Mouse (Mus musculus): Measurements from ENCODE around the gene Atad3a. TPM values are rescaled to one million over a fixed set of nuclear protein-coding genes. Genes with fewer than 3 reads are reported as not detected.
"Not testable (repeated sequence)": the region's sequence is repeated elsewhere in the genome, so short reads cannot be mapped to it uniquely, and the experiment has no call there.

The Atad3a gene
- 110 and 114 TPM in 2 replicates for polyA plus RNA-seq (2015; fragmentation: Nextera tagmentation; extraction: Ambion mirVana)

DNA sequence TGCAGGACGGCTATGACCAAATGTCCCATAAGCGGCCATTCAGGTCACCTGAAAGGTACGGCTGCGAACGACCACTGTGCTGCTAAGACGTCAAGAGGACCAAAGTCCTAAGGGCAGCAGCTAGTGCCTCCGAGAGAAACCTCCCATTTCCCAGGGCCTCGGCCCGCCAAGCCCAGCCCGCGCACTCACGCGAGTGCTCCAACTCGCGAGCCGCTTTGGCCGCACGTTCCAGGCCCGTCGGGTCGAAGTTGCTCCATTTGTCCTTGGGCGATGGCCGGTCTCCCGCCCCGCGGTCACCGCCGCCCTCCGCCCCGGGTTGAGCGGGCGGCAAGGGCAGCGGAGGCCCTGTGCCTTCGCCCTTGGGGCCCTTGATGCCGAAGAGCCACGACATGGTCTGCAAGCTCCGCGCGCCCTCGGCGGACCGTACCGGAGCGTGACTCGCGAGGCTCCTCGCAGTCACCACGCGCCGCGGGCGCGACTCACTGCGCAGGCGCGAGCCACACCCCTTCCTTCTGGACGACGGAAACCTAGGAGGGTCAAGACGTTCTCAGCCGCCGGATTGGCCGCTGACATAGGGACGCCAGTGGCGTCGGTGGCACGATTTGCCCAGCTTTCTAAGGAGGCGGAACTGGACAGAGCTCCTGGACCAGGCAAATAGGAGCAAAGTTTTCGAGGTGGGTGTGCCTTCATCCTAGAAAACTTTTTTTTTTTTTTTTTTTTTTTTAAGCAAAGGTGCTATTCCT, at the start of gene Atad3a:
Atad3a (minus strand) TSS at position 481 of the 743 bp plus-strand sequence.
- Histone ChIP-seq H3K4me2 (peak within 1 kb of the TSS; percentile 98), H3K9ac (peak within 1 kb of the TSS; percentile 73), H3K9me3 (no peaks in the 10 kb centered on the region), H3K27me3 (replicated peaks) (no peaks in the 10 kb centered on the region), H3K4me3 (replicated peaks) (peak within 1 kb of the TSS; percentile 78), H3K4me1 (peaks cover 13% of the 10 kb centered on the region), H3K27ac (peak within 1 kb of the TSS; percentile 63), H3K36me3 (0 out of 2 replicates have a peak, but pooled peaks cover 6% of the 10 kb centered on the region)
- WGBS = under 1% methylated on average over 68 of the region's 68 CpGs
- peak; percentile 99 for ATAC-seq (ENCODE audit: insufficient read depth, low FRiP score, low read depth)

DNA sequence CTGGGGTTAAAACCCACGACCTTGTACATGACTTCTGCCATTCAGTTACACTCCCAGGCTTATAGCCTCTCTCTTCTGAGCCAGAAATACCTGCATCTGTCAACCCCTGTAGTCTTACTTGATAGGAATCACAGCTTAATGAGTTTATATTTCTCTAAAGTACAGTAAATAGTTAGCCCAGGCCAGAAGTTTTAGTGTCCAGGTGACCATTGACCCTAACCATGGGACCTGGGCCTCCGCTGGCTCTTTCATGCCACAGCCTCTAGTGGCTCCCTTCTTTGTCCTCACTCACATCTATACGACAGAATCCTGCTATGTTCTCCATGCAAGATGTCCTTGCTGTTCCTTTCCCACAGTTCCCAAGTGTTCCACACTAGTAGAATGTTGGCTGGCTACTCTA, 46.9 kb upstream of the Atad3a start:
- Histone ChIP-seq H3K36me3 (peaks cover 34% of the 10 kb centered on the region), H3K4me1 (peaks cover 17% of the 10 kb centered on the region), H3K4me3 (replicated peaks) (no peak overlapping the region), H3K4me2 (no peak overlapping the region), H3K27ac (peak overlapping the region; percentile 24; the same call in 1 of the 2 replicates), H3K9ac (no peak overlapping the region), H3K27me3 (replicated peaks) (no peaks in the 10 kb centered on the region), H3K9me3 (no peaks in the 10 kb centered on the region)
- no peak for ATAC-seq (ENCODE audit: insufficient read depth, low FRiP score, low read depth)
- WGBS = 85% methylated on average over 3 of the region's 3 CpGs

- H3K9ac ChIP-seq = peak overlapping the region; percentile 61
- peaks cover 14% of the 10 kb centered on the region for H3K4me1 ChIP-seq
- H3K4me2 ChIP-seq = peak overlapping the region; percentile 59
- peaks cover 14% of the 10 kb centered on the region for H3K36me3 ChIP-seq
- peak; percentile 99 for ATAC-seq (ENCODE audit: insufficient read depth, low FRiP score, low read depth)
- H3K4me3 ChIP-seq (replicated peaks) = peak overlapping the region; percentile 81
- no peaks in the 10 kb centered on the region for H3K9me3 ChIP-seq
- peak overlapping the region; percentile 58 for H3K27ac ChIP-seq
- no peaks in the 10 kb centered on the region for H3K27me3 ChIP-seq (replicated peaks)
- 0% methylated on average over 58 of the region's 58 CpGs for WGBS
These were observed 42.6 kb upstream of the Atad3a start for GRCm38 (mm10) chr4:155803340-155804041.

DNA sequence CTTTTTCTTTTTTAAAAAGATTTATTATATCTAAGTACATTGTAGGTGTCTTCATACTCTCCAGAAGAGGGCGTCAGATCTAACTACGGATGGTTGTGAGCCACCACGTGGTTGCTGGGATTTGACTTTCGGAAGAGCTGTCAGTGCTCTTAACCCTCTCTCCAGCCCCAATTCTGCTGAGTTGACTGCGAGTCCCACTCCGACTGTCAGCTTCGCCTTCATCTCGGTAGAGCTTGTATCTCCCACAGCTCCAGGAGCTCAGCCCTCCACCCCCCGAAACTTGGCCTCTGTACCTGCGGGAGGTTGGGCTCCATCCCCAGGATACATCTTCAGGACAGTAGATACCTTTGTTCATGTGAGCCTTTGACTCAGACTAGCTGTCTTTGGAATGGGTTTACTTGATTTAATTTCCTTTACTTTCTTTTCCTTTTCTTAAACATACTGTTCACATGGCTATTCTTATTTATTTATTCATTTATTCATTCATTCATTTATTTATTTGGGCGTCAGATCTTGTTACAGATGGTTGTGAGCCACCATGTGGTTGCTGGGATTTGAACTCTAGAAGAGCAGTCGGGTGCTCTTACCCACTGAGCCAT, 41.9 kb upstream of the Atad3a start, which contains the start of gene Mrpl20:
Mrpl20 (plus strand) TSS at position 138 of the 599 bp plus-strand sequence.
- peak; percentile 51; the same call in 1 of the 2 replicates for ATAC-seq (ENCODE audit: insufficient read depth, low FRiP score, low read depth)
- peak within 1 kb of the TSS; percentile 81 for H3K4me3 ChIP-seq (replicated peaks)

DNA sequence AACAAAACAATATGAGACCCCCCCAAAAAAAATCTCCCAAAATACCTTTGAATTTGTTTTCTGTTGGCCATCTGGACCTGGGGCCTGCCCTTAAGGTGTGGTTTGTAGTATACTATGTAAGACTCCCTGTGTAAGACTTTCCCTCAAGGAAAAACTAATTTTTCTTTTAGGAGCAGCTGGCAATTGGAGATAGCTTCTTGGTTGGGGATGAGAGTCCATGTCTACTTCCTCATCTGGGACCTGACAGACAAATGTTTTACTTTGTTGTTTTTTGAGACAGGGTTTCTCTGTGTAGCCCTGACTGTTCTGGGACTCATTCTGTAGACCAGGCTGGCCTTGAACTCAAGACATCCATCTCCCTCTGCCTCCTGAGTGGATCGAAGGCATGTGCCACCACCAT, 41.2 kb upstream of the Atad3a start:
- Histone ChIP-seq H3K4me1 (peaks cover 14% of the 10 kb centered on the region), H3K27me3 (replicated peaks) (no peaks in the 10 kb centered on the region), H3K36me3 (peaks cover 2% of the 10 kb centered on the region; the same call in 1 of the 2 replicates), H3K4me2 (no peak overlapping the region), H3K4me3 (replicated peaks) (no peak overlapping the region), H3K9me3 (no peaks in the 10 kb centered on the region), H3K9ac (no peak overlapping the region), H3K27ac (no peak overlapping the region)
- ATAC-seq (ENCODE audit: insufficient read depth, low FRiP score, low read depth) = no peak
- 100% methylated on average over 1 of the region's 1 CpGs for WGBS

More for the DNA sequence above, 41.9 kb upstream of the Atad3a start, which contains the start of gene Mrpl20:
- Histone ChIP-seq H3K9me3 (no peaks in the 10 kb centered on the region), H3K4me1 (peaks cover 14% of the 10 kb centered on the region), H3K27ac (peak within 1 kb of the TSS; percentile 58), H3K36me3 (peaks cover 8% of the 10 kb centered on the region), H3K4me2 (peak within 1 kb of the TSS; percentile 59), H3K9ac (peak within 1 kb of the TSS; percentile 61), H3K27me3 (replicated peaks) (no peaks in the 10 kb centered on the region)
- 11% methylated on average over 12 of the region's 12 CpGs for WGBS

GRCm38 (mm10) chr4:155793730-155794129, 32.8 kb upstream of the Atad3a start:
- H3K4me1 ChIP-seq = no peaks in the 10 kb centered on the region
- no peaks in the 10 kb centered on the region for H3K27me3 ChIP-seq (replicated peaks)
- H3K4me2 ChIP-seq = no peak overlapping the region
- H3K9ac ChIP-seq = no peak overlapping the region
- no peak for ATAC-seq (ENCODE audit: insufficient read depth, low FRiP score, low read depth)
- 42% methylated on average over 2 of the region's 2 CpGs for WGBS
- no peaks in the 10 kb centered on the region for H3K36me3 ChIP-seq
- H3K9me3 ChIP-seq = no peaks in the 10 kb centered on the region
- H3K4me3 ChIP-seq (replicated peaks) = no peak overlapping the region
- H3K27ac ChIP-seq = no peak overlapping the region

GRCm38 (mm10) chr4:155791240-155791933, 30.5 kb upstream of the Atad3a start:
- Histone ChIP-seq H3K4me3 (replicated peaks) (no peak overlapping the region), H3K4me2 (no peak overlapping the region), H3K27me3 (replicated peaks) (no peaks in the 10 kb centered on the region), H3K9me3 (no peaks in the 10 kb centered on the region), H3K9ac (no peak overlapping the region), H3K36me3 (no peaks in the 10 kb centered on the region), H3K27ac (peak overlapping the region; percentile 48; the same call in 1 of the 2 replicates), H3K4me1 (no peaks in the 10 kb centered on the region)
- WGBS = 72% methylated on average over 24 of the region's 24 CpGs
- ATAC-seq (ENCODE audit: insufficient read depth, low FRiP score, low read depth) = no peak

DNA sequence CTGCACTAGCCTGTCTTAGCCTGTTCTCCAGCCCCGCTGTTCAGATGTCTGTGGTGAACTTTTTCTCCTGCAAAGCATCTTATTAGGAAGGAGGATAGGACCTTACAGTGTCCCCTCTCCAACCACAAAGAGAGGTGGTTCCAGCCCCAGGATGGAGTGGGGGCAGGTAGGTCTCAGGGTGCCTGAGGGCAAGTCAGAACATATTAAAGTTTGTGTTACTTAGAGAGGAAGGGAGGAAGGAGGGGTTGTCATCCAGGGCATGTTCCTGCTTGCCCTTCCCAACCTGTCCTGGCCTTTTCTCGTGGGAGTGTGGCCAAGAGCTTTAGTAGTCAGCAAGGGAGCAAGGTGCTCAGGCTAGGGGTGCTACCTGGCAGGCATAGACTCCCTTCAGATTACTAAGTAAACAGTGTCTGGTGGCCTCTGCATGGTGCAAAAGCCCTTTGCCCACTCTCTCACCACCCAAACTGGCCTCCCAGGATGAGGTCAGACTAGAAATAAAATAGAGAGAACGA, 29.8 kb upstream of the Atad3a start:
- Histone ChIP-seq H3K27ac (peak overlapping the region; percentile 48), H3K4me2 (no peak overlapping the region), H3K36me3 (no peaks in the 10 kb centered on the region), H3K9ac (no peak overlapping the region), H3K9me3 (no peaks in the 10 kb centered on the region), H3K4me3 (replicated peaks) (no peak overlapping the region), H3K4me1 (no peaks in the 10 kb centered on the region), H3K27me3 (replicated peaks) (no peaks in the 10 kb centered on the region)
- ATAC-seq (ENCODE audit: insufficient read depth, low FRiP score, low read depth) = peak; percentile 67; the same call in 1 of the 2 replicates
- 55% methylated on average over 3 of the region's 3 CpGs for WGBS

DNA sequence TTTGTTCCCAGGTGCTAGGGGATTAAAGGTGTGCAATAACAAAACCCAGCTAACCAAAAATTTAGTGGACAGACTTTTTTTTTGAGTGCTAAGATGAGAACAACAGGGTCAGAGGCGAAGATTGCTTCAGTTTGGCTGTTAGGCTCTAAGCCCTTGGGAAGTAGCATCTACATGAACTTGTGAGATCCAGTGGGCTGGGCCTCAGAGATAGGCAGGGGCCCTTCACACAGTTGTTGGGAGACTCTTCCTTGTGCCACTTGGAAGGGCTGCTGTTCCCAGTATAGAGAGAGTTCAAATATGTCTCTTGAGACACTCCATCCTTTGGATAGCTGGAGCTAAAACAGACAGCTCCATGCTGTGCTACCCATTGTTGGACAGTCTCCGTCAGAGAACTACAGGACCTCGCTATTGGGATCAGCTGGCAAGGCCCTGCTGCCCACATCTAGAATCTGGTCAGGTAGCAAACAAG, 29.2 kb upstream of the Atad3a start, which contains the start of gene Ankrd65:
Ankrd65 (plus strand) TSS at position 419 of the 469 bp plus-strand sequence.
- WGBS = 77% methylated on average over 3 of the region's 3 CpGs
- Histone ChIP-seq H3K4me1 (no peaks in the 10 kb centered on the region), H3K4me2 (no peak within 1 kb of the TSS), H3K27ac (peak within 1 kb of the TSS; percentile 48), H3K36me3 (no peaks in the 10 kb centered on the region), H3K27me3 (replicated peaks) (no peaks in the 10 kb centered on the region), H3K9ac (no peak within 1 kb of the TSS), H3K9me3 (no peaks in the 10 kb centered on the region), H3K4me3 (replicated peaks) (no peak within 1 kb of the TSS)
- no peak for ATAC-seq (ENCODE audit: insufficient read depth, low FRiP score, low read depth)

GRCm38 (mm10) chr4:155788833-155789232, 27.9 kb upstream of the Atad3a start:
- not testable (repeated sequence) for H3K9ac ChIP-seq; ATAC-seq (ENCODE audit: insufficient read depth, low FRiP score, low read depth); H3K4me2 ChIP-seq; H3K4me1 ChIP-seq; H3K9me3 ChIP-seq; H3K27ac ChIP-seq; H3K27me3 ChIP-seq (replicated peaks); H3K4me3 ChIP-seq (replicated peaks); H3K36me3 ChIP-seq
- WGBS = 74% methylated on average over 4 of the region's 4 CpGs

DNA sequence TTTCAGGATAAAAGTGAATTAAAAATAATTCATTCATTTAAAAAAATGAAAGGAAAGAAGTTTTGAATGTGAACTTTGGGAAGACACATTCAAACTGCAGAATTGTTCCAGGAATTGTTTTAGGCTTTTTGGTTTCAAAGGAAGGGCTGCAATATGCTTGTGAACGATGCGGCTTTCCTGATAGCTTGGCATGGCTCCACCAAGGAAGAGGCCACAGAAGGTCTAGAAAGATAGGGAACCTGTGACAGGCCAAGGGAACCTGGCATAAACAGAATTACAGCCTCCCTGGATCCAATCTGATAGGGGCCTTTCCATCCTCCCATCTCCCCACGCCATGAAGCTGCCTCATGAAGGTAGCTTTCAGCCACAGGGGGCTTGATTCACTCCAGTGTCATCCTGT, 27.4 kb upstream of the Atad3a start:
- no peak overlapping the region for H3K27ac ChIP-seq
- WGBS = 66% methylated on average over 3 of the region's 3 CpGs
- H3K9ac ChIP-seq = no peak overlapping the region
- H3K36me3 ChIP-seq = no peaks in the 10 kb centered on the region
- H3K4me3 ChIP-seq (replicated peaks) = no peak overlapping the region
- no peaks in the 10 kb centered on the region for H3K27me3 ChIP-seq (replicated peaks)
- H3K4me2 ChIP-seq = no peak overlapping the region
- no peaks in the 10 kb centered on the region for H3K9me3 ChIP-seq
- ATAC-seq (ENCODE audit: insufficient read depth, low FRiP score, low read depth) = no peak
- peaks cover 11% of the 10 kb centered on the region; the same call in 1 of the 2 replicates for H3K4me1 ChIP-seq
